Mouse (Mus musculus): ENCODE measurements at regions not wholly inside any gene's neighbourhood (a gene's known extent, or its start where the extent isn't known, plus 50 kb on each side); places are given as distances from the start of the nearest gene placed in this dataset.

DNA sequence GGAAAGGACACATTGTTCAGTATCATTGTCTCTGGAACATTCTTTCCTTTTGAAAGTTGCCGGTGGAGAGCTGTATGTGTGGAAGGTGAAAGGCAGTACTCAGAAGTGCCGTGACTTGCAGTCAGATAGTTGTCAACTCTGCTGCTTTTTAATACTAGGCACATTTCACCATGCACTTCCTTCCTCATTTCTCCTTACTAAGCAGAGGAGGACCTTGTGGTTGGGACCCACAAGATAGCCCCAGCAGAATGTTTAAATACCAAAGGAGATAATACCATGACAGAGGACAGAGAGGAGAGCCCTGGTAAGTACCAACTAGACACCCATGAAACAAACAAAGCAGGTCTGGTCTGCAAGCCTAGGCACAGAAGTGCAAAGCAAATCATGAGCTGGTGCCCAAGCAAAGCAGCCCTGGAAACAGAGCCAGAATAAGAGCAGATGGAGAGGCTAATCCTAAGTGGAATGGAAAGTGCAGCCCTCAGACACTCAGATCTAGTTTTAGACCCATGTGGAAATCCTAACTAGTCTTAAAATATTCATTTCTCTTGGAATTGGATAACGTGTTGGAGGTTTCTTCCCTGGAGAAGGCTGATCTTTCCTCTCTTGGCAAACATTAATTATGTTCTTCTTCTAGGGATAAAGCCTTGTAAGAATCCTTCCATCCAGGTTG lies 341.4 kb downstream of the Insc start:
- DNase-seq, result no peak

DNA sequence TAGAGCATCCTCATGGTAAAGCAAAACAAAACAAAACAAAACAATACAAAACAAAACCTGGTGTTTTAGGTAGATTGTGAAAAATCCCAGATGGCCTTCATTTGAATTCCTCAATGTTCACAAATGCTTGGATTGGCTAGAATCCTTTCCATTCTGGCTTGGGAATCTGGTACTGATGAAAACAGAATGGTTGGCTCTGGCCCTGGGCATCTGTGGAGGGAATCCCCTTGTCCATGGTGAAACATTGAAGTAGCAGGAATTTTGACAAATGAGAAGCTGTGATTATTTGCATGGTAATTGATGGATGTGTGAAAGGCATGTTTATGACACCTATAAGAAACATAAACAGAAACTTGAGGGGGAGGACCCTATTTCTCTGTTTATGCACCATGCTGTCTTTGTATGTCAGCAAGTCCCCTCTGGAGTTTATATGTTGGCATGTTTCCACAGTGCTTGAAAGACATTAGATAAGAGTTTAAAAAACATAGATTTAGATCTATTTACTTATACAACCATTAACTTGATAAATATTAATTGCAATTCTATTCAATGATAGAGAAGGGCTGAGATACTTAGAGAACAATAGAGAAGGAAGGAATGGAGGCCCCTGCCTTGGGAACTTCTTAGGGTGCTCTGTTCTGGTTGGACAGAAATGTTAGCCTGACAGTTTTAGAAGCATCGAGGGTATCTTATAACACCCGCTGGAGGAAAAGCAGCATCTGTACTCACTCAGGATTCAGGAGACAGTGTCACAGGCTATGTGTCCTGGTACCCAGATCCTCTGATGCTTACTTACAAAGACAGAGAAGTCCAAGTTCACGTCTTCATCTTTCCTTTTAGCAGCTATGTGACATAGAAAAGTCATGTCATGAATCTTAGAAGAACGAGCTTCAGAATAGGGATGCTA lies 343.3 kb downstream of the Insc start:
- DNase-seq, result no peak

DNA sequence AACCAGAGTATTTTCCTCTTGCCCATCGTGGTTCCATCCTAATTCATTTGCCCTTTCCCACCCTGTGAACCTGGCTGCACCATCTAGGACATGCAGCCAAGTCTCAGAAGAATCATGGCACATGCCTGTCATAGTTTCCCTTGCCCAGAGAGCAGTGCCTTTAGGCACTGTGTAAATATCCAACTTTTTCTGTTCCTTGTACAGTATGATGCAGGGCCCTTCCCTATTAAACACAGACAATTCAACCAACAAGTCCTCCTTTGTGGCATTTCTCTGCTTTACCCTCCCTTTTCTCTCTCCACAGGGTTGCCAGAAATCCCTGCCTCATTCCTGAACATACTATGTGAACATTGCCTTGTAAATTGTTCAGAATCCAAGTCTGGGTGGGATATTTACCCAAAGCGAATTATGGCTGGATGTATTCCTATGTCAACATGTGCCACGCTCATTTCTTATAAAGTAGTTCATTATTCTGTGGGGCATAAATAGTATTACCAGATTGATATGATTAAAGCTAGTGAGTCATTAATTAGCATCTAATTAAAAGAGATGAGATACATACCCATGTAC lies 349.1 kb downstream of the Insc start:
- DNase-seq, result no peak

DNA sequence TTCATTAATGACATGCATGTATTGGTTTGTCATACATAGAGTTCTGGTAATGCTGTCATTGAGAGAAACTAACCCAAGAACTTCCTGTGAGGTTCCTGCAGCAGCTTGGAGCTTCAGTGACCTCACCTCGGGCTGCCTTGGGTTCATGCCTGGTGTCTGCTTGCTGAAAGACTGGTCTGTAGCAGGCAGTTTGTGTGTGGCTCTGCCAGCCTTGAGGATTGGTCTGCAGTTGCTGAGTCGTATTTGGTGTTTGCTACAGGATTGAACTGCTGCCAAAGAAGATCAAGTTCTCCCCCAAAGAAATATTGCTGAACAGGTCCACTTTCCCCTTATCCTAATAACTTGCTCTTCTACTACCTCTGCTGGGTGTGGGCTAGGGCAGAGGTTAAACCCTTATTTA lies 362.5 kb downstream of the Insc start:
- no peak for DNase-seq

DNA sequence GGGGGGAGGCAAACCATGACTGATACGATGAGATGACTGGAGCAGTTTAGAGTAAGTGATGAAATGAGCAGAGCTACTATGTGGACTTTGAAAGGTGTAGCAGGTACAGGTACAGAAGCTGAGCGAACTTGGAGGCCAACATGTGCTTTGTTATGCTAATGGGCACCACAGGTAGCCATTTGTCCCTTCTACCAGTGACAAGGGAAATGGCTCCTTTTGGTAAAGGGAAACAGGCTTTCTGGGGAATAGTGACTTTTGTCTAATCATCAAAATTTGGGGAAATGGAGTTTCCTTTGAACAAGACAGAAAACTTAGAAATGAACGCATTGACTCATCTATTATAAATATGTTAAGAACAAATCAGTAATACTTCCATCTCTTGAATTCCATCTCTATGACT lies 368.8 kb downstream of the Insc start:
- DNase-seq, result no peak

DNA sequence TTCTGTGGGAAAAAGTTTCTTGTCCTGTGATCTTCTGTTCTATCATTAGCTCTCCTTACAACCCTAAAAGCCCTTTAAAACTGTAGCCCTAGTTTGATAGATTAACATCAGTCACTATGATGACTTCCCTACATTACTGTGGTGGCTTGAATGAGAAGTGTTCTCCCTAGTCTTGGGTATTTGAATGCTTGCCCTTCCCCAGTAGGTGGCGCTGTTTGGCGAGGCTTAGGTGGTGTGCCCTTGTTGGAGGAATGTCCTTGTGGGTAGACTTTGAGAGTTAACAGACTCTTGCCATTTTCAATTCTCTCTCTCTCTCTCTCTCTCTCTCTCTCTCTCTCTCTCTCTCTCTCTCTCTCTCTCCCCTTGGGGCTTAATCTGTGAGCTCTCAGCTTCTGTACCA lies 379.8 kb downstream of the Insc start:
- no peak for DNase-seq

DNA sequence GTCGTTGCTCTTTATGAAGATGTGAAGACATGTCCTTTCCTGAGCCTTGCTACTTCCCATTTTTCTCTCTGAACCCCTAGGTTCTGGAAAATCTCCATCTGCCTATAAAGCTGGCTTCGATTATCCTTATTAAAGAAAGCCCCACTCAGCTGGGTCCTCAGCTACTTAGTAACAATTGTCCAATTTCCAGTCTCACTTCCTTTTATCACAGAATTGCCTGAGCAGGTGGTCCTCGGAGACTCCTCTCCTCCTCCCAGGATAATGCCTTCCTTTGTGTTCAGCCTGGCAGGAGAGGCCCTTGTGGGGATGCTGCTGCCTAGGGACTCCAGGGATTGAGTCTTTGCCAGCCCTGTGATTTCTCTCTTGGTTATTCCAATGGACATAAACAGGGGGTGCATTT lies 385.5 kb downstream of the Insc start:
- no peak for DNase-seq

DNA sequence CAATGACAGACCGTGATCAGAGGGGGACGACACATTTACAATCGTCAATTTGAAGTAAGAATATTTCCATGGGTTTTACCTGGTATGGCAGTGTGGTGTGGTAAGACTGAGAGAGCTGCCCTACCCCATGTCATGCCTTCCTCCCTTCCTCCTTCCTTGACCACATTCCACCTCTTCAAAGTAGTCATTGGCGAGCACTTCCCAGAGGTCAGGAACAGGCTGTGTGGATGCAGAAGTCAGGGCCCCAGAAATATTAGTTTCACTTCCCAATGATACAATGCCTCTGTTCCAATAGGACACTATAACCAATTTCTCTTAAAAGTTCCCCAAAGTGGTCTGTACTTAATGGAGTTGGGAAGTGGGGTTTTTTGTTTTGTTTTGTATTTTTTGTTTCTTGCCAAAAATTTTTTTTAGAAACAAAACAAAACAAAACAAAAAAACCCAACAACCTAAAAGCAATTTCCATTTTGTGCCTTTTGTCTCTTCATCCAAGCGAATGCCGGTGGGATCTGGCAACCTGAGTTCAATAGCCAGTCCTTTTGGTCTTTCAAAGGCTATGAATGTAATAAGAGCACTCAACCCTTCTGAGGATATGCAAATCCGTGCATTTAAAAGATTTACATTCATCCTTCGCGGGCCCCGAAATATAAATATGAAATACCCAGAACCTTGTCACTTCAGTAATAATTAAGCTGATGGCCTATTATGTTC lies 387.9 kb downstream of the Insc start:
- no peak for DNase-seq

DNA sequence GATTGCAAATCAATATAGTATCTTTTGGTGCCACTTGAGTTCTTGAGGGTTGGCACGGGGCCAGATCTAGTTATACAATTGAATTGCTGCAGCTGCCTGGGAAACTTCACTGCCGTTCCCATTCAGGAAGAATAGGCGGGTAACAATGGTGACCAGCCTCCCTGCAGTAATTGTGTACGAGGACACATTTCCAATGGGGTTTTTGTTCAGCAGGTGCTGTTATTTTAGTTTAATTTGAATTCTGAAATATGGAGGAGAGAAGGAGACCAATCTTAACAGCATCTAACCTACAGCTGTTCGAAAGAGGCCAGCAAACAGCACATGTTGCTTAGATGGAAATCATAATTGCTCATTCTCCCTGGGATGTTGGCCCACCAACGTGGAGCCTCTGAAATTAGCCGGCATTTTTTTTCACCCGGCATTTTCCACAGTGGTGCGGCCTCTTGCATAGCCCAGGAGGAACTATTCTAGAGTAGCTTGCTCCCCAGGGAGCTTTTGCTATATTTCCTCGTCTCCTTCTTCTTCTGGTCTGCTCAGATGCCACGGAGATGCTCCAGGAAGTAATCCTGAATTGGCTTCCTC lies 388.6 kb downstream of the Insc start:
- no peak for DNase-seq

DNA sequence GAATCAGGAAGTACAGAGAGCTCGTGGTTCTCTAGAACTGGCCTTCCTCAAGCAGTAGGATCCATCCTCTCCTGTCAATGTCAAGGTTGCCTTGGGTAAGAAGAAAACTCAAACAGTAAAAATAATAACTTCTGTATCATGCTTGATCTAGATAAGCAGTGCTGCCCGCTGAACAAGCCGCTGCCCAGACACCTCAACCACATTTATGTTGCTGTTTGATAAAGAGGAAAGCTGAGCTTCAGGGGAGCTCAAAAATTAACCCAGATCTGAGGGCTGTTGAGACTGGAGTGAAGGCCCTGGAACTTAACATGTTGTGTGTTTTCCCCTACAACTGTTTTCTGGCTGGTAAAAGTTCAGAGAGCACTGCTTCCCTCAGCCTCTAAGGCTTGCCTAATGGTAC lies 389.1 kb downstream of the Insc start:
- DNase-seq, result no peak

DNA sequence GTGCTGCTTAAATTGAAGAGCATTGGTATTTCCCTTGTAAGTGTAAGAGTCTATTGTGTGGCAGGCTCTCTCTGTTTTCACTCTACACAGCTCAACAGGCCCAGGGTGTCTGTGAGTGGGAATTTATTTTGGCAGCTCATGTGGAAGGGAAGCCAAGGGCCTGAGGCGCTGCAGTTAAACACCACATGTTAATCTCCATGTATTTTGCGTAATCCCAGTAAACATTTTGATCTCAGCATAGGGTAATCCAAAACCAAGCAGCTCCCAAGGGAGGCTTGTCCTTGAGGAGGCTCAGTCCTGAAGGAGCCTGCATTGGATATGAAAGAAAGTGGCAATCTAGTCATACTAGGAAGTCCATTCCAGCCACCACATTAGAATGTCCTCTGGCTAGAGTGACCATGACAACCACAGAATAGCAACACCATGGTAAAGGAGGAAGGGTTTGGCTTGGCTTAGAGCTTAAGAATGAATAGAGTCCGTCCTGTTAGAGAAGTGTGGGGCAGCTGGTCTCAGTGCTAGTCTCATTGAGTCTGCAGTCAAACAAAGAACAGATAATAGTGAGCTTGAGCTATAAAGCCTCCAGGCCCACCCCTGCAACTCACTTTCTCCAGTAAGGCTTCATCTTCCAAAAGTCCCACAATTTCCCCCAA lies 391.6 kb downstream of the Insc start:
- peak; percentile 3 to 4 for DNase-seq

DNA sequence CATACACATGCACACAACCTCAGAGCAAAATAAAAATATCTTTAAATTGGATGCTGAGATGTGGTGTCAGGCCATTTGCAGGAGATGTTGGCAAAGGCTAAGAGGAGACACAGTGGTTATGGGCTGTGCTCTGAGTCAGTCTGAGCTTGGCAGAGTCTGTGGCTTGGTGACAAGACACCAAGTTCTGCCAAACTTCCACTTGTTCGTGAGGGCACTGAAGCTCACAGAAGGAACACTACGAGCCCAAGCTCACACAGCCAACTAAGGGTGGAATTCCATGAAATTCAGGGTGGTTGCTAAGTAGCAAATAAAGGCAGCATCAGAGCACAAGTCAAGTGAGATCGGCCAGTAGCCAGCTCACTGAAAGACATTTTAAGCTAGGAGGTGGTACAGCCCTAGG lies 396.8 kb downstream of the Insc start:
- no peak for DNase-seq

DNA sequence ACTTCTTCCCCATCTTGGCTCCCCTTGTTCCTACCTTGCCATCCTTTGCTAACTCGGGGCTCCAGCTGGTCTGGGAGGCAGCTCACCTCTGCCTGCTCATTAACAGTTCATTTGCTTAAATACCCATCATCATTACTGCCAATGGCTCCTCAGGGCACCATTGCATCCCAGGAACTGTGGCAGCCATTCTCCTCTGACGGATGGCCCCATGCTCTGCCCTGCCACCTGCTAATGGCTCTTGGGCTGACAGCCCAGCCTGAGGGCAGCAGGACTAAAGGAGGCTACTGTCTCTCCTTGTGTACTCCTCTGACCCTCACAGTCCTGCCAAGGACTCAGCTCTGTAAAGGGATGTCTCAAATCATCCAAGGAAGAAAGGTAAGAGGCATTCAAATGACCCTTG lies 398.7 kb downstream of the Insc start:
- no peak for DNase-seq

DNA sequence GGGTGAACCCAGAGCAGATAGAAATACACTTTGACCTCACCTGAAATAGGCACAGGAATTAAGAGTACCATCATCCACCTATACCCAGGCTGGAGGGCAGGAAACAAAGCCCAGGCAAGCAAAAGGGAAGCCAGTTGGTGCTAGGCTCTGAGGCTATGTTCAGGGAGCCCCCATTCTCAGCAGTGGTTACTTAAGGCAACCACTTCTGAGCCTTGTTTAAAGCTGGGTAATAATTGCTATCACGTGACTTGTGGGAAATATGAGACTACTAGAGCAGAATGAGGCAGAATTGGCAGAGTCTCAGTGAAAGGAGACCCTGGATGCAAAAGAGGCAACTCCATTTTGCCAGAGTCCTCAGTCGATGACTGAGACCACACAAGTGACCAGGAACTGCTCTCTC lies 401.5 kb downstream of the Insc start:
- no peak for DNase-seq

DNA sequence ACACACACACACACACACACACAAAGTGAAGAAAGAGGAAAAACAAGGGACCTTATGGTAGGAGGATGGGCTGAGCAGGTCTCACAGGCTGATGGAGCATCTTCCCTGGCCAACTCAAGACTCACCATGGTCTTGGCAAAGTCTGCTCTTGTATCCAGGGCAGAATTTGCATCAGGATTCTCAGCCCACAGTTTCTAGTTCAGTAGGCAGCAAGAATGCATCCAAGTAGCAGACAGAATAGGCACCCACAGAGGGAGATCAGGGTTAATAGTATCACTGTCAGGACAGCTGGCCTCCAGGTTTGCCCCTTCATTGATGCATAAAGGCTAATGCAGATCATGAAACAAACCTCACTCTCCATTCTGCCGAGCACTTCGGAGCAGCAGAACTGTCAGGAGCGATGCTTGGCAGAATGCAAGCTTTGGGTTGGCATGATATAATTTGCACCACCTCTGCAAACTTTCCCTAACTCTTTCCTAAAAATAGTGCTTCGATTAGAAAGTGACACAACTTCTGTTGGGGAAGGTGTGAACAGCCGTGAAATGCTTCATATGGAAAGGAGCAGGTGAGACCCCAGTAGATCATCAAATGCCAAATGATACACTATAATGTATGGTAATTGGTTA lies 404.0 kb downstream of the Insc start:
- DNase-seq, result no peak

DNA sequence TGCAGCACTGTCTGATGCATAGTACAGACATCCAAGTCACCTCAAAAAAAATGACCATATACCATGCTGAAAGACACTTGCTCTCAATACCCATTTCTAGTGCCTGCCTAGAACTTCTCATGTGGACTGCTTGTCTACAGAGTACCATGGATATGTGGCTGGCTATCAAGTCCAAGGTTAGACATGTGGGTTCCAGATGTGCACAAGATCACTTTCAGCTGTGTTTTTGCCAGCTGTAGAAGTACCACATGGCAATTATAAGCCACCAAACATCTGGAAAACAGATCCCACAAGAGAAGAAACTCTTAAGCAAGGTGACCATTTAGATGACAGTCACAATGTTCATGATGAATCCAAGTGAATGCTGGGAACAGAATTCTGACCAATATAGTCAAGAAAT lies 409.8 kb downstream of the Insc start:
- DNase-seq, result no peak

DNA sequence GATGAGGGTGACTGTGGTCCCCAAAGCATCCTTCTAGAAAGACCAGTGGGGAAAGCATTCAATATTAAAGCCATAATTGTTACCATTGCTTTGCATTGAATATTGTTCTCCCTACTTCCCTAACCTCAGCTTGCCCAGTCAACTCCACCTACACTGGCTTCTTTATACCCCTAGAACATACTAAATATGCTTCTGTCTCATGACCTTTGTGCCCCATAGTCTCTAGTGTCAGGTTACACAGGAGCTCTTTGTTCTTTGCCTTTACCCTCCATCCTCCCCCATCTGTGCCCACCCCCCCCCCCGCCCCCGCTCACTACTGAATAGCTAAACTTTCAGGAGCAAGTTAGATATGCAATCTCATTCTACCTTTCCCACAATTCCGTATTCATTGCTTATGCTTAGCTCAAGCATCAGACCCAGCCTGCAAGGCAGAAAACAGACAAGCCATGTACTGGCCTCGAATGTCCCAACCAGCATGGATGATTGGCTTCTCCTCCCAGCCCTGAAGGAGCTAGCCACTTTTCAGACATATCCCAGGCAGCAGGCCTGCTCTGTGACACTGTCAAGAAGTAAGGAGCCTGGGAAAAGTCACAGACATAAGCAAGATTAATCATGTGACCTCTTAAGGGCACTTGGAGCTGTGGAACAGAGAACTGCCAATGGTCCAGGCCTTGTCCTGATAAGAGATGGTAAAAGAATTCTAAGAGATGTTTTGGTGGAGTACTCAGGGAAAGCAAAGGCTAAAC lies 410.4 kb downstream of the Insc start:
- no peak for DNase-seq

DNA sequence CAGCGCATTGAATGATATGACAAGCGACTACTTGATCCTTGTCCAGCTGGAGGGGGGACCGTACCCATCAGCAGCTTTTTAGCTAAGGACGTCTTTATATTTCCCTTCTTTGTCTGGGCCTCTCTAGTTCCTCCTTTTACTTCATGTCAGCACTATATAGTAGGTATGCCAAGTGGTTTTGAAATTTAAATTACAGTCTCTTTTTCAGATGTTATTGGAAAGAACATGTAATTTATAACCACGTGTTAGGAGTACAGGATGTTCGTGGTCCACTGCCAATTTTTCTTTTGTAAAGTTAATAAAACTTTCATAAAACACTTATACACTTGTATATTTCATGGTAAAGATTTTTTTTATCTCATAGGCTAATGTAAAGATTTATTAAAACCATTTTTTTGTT lies 426.5 kb downstream of the Insc start:
- no peak for DNase-seq

DNA sequence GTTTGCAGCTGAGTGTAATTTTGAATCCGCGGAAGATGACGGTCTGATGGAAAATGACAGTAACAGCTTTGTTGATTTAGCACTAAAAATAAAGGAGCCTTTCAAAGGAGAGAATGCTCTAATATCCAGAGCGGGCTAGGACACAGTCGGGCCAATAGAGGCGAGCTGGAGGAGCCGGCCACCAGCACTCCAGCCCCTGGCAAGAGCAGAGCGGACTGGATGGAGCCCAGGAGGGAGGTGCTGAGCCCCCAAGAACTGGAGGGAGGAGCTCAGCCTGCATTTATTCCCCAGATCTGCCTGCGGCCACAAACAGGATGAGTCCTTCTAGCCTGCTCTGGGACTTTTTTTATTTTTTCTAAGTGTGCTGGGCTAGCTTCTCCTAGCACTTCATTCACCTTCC lies 426.9 kb downstream of the Insc start:
- DNase-seq, result peak; percentile 52 to 57

DNA sequence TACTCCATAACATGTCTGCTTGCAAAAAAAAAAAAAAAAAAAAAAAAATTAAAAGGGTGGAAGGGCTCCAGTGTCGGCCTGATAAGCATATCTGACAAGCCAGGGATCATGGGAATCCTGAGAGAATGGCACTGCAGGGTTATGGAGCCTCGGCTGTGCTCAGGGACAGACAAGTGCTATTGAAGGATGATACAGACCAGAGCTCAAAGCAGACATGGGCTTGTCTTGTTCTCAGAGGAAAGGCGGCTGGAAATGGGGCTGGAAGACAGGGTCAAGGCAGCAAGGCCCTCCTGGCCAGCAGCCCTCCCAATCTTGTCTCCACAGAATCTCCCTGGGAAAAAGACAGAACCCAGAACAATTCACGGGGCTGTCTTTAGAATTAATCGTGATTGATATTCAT lies 449.0 kb downstream of the Insc start:
- DNase-seq, result no peak
